Mouse (Mus musculus) forebrain, embryonic 14.5 days (tissue): ENCODE data around the gene Glb1. TPM values are rescaled to one million over a fixed set of nuclear protein-coding genes. Genes with fewer than 3 reads are reported as not detected.
"Not testable (repeated sequence)": the region's sequence is repeated elsewhere in the genome, so short reads cannot be mapped to it uniquely, and the experiment has no call there.

Experiments used
- ATAC-seq: fragments of 200-750 bp; cut with Nextera tagmentation; 2 replicates; pipeline ENCODE4 v1.8.0; 2017; ENCODE audit warnings: mild to moderate bottlenecking, moderate library complexity
- DNase-seq: peaks from one replicate; pipeline ENCODE4 v3.0.0-alpha.2; 2015; ENCODE audit warnings: low spot score
- H3K27ac ChIP-seq: fragments of 300-500 bp; sonication (generic); 2 replicates; pipeline ENCODE4 v1.5.1; 2014; ENCODE audit warnings: low read depth, mild to moderate bottlenecking, control low read depth, low read length, moderate library complexity
- H3K27me3 ChIP-seq: fragments of 300-500 bp; sonication (generic); replicated peaks from 2 replicates; pipeline ENCODE4 v1.6.1; 2014; ENCODE audit warnings: low read length, control low read depth, mixed read lengths; ENCODE audit not compliant: control insufficient read depth, insufficient read depth
- H3K36me3 ChIP-seq: fragments of 300-500 bp; sonication (generic); 2 replicates; pipeline ENCODE4 v1.6.1; 2014; ENCODE audit warnings: low read length, control low read depth; ENCODE audit not compliant: control insufficient read depth, insufficient read depth
- H3K4me1 ChIP-seq: fragments of 300-500 bp; sonication (generic); 2 replicates; pipeline ENCODE4 v1.6.1; 2014; ENCODE audit warnings: antibody characterized with exemption, low read length, control low read depth; ENCODE audit not compliant: control insufficient read depth, insufficient read depth
- H3K4me2 ChIP-seq: fragments of 300-500 bp; sonication (generic); 2 replicates; pipeline ENCODE4 v1.6.1; 2014; ENCODE audit warnings: mild to moderate bottlenecking, control low read depth, low read length
- H3K4me3 ChIP-seq: fragments of 300-500 bp; sonication (generic); 2 replicates; pipeline ENCODE4 v1.5.1; 2014; ENCODE audit warnings: low read depth, low read length, control low read depth
- H3K9ac ChIP-seq: fragments of 300-500 bp; sonication (generic); 2 replicates; pipeline ENCODE4 v1.6.1; 2014; ENCODE audit warnings: mild to moderate bottlenecking, low read length, control low read depth, moderate library complexity
- H3K9me3 ChIP-seq: fragments of 300-500 bp; sonication (generic); replicated peaks from 2 replicates; pipeline ENCODE4 v1.6.1; 2016; ENCODE audit warnings: low read length, control low read depth, mixed read lengths; ENCODE audit not compliant: control insufficient read depth
- WGBS: fragments of 180-500 bp; shearing (Covaris S2); extraction: QIAGEN DNeasy Blood & Tissue Kit; methylation state at CpG from one replicate; pipeline ENCODE4 v1.1.7; 2014; 5-methylcytosine and 5-hydroxymethylcytosine counted together
- polyA plus RNA-seq: library from polyadenylated mRNA; unstranded; fragments of >200 nt; fragmentation: Nextera tagmentation; extraction: Ambion mirVana; gene quantifications from 2 replicates; pipeline ENCODE4 v1.2.1, GENCODE M21; 2014

Glb1 gene
- polyA plus RNA-seq, 1 experiment from 2014 or later: 25.9 TPM

- no peaks in the 10 kb centered on the region for H3K36me3 ChIP-seq
- peak within 1 kb of the TSS; percentile 70 for H3K4me3 ChIP-seq
- no peaks in the 10 kb centered on the region for H3K9me3 ChIP-seq
- WGBS: under 1% methylated on average over 88 of the region's 96 CpGs
- peak within 1 kb of the TSS; percentile 5; the same call in 1 of the 2 replicates for H3K27ac ChIP-seq
- ATAC-seq (peak; percentile 77), DNase-seq (peak; percentile 68)
- H3K9ac ChIP-seq: peak within 1 kb of the TSS; percentile 78
- H3K4me2 ChIP-seq: peak within 1 kb of the TSS; percentile 86
- H3K27me3 ChIP-seq: no peaks in the 10 kb centered on the region
- no peaks in the 10 kb centered on the region for H3K4me1 ChIP-seq
Observed at GRCm38 (mm10) chr9:114389905-114390748, 10.7 kb upstream of the Glb1 start, which contains the start of gene Crtap. Gene Crtap (minus strand): TSS chr9:114390675.

- WGBS: 6% methylated on average over 10 of the region's 10 CpGs
- peak overlapping the region; percentile 70 for H3K4me3 ChIP-seq
- no peaks in the 10 kb centered on the region for H3K4me1 ChIP-seq
- DNase-seq (no peak), ATAC-seq (no peak)
- no peaks in the 10 kb centered on the region for H3K27me3 ChIP-seq
- H3K36me3 ChIP-seq: no peaks in the 10 kb centered on the region
- H3K4me2 ChIP-seq: peak overlapping the region; percentile 86
- no peaks in the 10 kb centered on the region for H3K9me3 ChIP-seq
- H3K27ac ChIP-seq: no peak overlapping the region
- H3K9ac ChIP-seq: peak overlapping the region; percentile 78
Observed at GRCm38 (mm10) chr9:114390749-114391075, 10.2 kb upstream of the Glb1 start.

GRCm38 (mm10) chr9:114394136-114394535, 6.7 kb upstream of the Glb1 start:
- not testable (repeated sequence) for H3K4me3 ChIP-seq, ATAC-seq, DNase-seq

GRCm38 (mm10) chr9:114394677-114395076, 6.2 kb upstream of the Glb1 start:
- DNase-seq (no peak), ATAC-seq (no peak)
- no peak overlapping the region for H3K9ac ChIP-seq
- no peak overlapping the region for H3K4me3 ChIP-seq
- no peaks in the 10 kb centered on the region for H3K4me1 ChIP-seq
- no peak overlapping the region for H3K27ac ChIP-seq
- no peak overlapping the region for H3K4me2 ChIP-seq
- 88% methylated on average over 8 of the region's 8 CpGs for WGBS
- no peaks in the 10 kb centered on the region for H3K27me3 ChIP-seq
- H3K36me3 ChIP-seq: no peaks in the 10 kb centered on the region
- H3K9me3 ChIP-seq: no peaks in the 10 kb centered on the region

More at GRCm38 (mm10) chr9:114394136-114394535, 6.7 kb upstream of the Glb1 start:
- H3K9ac ChIP-seq, H3K4me2 ChIP-seq, H3K9me3 ChIP-seq, H3K27ac ChIP-seq, H3K27me3 ChIP-seq, H3K4me1 ChIP-seq, H3K36me3 ChIP-seq: not testable (repeated sequence)
- 70% methylated on average over 6 of the region's 6 CpGs for WGBS

- Histone ChIP-seq H3K9ac (no peak overlapping the region), H3K27me3 (no peaks in the 10 kb centered on the region), H3K4me1 (no peaks in the 10 kb centered on the region), H3K27ac (no peak overlapping the region), H3K9me3 (no peaks in the 10 kb centered on the region), H3K36me3 (no peaks in the 10 kb centered on the region), H3K4me3 (no peak overlapping the region), H3K4me2 (no peak overlapping the region)
- DNase-seq (no peak), ATAC-seq (no peak)
- 91% methylated on average over 4 of the region's 4 CpGs for WGBS
Observed at GRCm38 (mm10) chr9:114395258-114395657, 5.6 kb upstream of the Glb1 start.

- WGBS: 93% methylated on average over 12 of the region's 12 CpGs
- peaks cover 8% of the 10 kb centered on the region for H3K4me1 ChIP-seq
- no peak overlapping the region for H3K4me2 ChIP-seq
- 0 out of 2 replicates have a peak, but pooled peaks cover under 1% of the 10 kb centered on the region for H3K36me3 ChIP-seq
- no peak overlapping the region for H3K27ac ChIP-seq
- DNase-seq (no peak), ATAC-seq (no peak)
- H3K4me3 ChIP-seq: no peak overlapping the region
- H3K27me3 ChIP-seq: no peaks in the 10 kb centered on the region
- H3K9ac ChIP-seq: no peak overlapping the region
- H3K9me3 ChIP-seq: no peaks in the 10 kb centered on the region
Observed at GRCm38 (mm10) chr9:114399680-114400079, 1.2 kb upstream of the Glb1 start.

GRCm38 (mm10) chr9:114400588-114400948, 308 bp upstream of the Glb1 start:
- Histone ChIP-seq H3K4me3 (peak overlapping the region; percentile 83), H3K4me1 (peaks cover 8% of the 10 kb centered on the region), H3K4me2 (peak overlapping the region; percentile 73), H3K9ac (peak overlapping the region; percentile 87), H3K27me3 (no peaks in the 10 kb centered on the region), H3K9me3 (no peaks in the 10 kb centered on the region), H3K27ac (peak overlapping the region; percentile 82), H3K36me3 (peaks cover 10% of the 10 kb centered on the region)
- ATAC-seq: no peak; the same call in 1 of the 2 replicates
- 21% methylated on average over 5 of the region's 5 CpGs for WGBS
- DNase-seq: no peak

GRCm38 (mm10) chr9:114401685-114402080, 807 bp downstream of the Glb1 start:
- 4% methylated on average over 16 of the region's 16 CpGs for WGBS
- H3K4me3 ChIP-seq: peak overlapping the region; percentile 83
- ATAC-seq (no peak), DNase-seq (peak; percentile 57)
- H3K4me1 ChIP-seq: peaks cover 8% of the 10 kb centered on the region
- peak overlapping the region; percentile 73 for H3K4me2 ChIP-seq
- peak overlapping the region; percentile 87 for H3K9ac ChIP-seq
- peaks cover 16% of the 10 kb centered on the region for H3K36me3 ChIP-seq
- no peaks in the 10 kb centered on the region for H3K27me3 ChIP-seq
- H3K27ac ChIP-seq: peak overlapping the region; percentile 82; the same call in 1 of the 2 replicates
- no peaks in the 10 kb centered on the region for H3K9me3 ChIP-seq

GRCm38 (mm10) chr9:114407676-114408075, 6.8 kb downstream of the Glb1 start:
- Histone ChIP-seq H3K9ac (no peak overlapping the region), H3K4me3 (no peak overlapping the region), H3K27me3 (no peaks in the 10 kb centered on the region), H3K4me1 (no peaks in the 10 kb centered on the region), H3K27ac (no peak overlapping the region), H3K9me3 (no peaks in the 10 kb centered on the region), H3K4me2 (no peak overlapping the region), H3K36me3 (peaks cover 31% of the 10 kb centered on the region)
- peak; percentile 39 for DNase-seq
- WGBS: 60% methylated on average over 2 of the region's 2 CpGs
- no peak for ATAC-seq
